Mouse (Mus musculus): ENCODE results near the gene D930007J09Rik. TPM values are rescaled to one million over a fixed set of nuclear protein-coding genes. Genes with fewer than 3 reads are reported as not detected.

Gene D930007J09Rik
- total RNA-seq, 2 experiments from 2014 or later = not detected

- no peak for ATAC-seq (replicated peaks; ENCODE audit: poor library complexity, severe bottlenecking)
Measured at GRCm38 (mm10) chr13:32823126-32823525, 20.5 kb upstream of the D930007J09Rik start.

DNA sequence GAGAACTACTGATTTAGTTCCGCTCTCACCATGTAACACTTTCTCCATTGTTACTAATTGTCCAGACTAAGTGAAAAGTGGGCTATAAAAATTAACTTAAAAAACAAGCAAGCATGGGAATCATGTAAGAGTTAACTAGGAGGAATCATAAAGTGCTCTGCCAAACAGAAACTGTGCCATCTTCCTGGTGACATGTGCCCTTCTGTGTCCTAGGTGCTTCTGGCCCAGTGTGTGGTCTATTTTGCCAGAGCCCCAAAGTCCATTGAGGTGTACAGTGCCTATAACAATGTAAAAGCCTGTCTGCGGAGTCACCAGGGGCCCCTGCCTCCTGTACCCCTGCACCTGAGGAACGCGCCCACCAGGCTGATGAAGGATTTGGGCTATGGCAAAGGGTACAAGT lies 19.0 kb upstream of the D930007J09Rik start:
- ATAC-seq (replicated peaks; ENCODE audit: poor library complexity, severe bottlenecking) = no peak

DNA sequence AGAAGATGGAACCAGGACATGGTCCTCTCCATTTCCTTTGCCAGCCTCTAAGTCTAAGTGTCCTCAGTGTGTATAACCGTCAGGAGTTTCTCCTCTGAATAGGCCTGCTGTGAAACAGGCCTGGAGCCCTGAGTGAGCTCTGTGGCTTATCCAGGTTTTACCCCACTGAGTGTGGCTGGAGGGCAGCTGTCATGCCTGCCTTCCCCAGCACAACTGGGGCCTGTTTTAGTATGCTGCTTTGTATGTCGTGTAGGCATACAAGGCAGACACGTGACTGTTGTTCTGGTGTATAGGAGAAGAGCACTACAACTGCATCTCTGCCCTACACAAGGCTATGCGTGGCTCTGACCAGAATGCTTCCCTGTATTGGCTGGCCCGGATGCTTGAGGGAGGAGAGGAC lies 17.3 kb upstream of the D930007J09Rik start:
- ATAC-seq (replicated peaks; ENCODE audit: poor library complexity, severe bottlenecking) = no peak

DNA sequence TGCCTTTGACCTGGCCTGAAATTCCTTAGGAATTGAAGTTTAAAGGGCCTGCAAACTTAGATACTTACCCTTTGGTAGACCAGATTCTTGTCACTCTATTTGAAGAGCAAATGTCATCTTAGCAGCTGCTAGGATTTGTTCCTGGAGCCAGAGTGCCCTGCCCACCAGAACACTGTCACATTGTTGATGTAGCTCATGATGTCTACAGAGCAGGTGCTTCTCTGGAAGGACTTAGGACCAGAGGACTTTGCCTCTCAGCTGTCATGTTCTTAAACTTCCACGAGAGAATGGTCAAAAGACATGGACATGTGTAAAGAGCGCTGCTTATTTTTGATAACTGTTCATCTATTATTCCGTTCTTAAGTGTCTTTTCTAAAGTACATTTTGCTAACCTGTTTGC lies 16.6 kb upstream of the D930007J09Rik start:
- ATAC-seq (replicated peaks; ENCODE audit: poor library complexity, severe bottlenecking) = no peak

- ATAC-seq (replicated peaks; ENCODE audit: poor library complexity, severe bottlenecking) = no peak
Measured at GRCm38 (mm10) chr13:32807624-32808023, 5.0 kb upstream of the D930007J09Rik start.

DNA sequence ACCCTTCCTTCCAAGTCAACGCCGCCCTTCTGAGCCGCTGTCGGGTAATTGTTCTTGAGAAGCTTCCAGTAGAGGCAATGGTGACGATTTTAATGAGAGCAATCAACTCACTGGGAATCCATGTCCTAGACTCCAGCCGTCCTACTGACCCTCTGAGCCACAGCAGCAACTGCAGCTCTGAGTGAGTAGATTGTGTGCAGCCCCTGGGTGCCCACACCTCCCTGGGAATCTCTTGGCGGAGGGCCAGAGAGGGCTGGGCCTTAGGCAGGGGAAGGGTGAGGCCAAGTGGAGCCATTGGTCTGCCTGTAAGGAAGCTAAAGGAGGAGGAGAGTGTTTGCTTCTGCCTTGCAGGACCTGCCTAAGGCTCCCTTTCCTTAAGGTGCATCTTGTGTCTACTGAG lies 4.2 kb upstream of the D930007J09Rik start:
- ATAC-seq (replicated peaks; ENCODE audit: poor library complexity, severe bottlenecking) = no peak

- ATAC-seq (replicated peaks; ENCODE audit: poor library complexity, severe bottlenecking) = no peak
Measured at GRCm38 (mm10) chr13:32803701-32804345, 1.2 kb upstream of the D930007J09Rik start.

DNA sequence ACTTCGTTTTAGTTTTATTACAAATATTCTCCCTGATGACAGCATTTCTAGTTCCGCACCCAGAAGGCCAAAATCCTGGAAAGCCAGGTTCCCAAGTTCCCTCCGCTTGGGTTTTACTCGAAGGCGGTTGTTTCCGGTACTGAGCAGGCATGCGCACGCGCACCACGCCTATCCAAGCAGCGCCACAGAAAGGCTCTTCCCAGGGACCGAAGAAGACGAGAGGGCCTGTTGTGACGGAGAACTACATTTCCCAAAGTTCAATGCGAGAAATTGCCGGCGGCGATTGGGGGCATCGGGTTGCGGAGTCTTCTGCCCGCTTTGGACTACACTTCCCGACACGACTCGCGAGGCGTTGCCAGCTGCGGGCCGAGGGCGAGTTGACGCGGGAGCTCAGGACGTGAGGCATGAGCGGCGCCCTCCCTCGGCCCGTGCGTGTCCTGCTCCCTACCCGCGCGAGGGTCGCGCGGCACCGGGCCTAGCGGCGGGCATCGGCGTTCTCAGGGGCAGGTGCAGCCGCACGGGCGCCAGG lies 892 bp downstream of the D930007J09Rik start, which contains the start of gene Wrnip1:
Gene Wrnip1, plus strand, starts transcription at position 346 of the 529 bp plus-strand sequence.
- ATAC-seq (replicated peaks; ENCODE audit: poor library complexity, severe bottlenecking) = peak; percentile 90

DNA sequence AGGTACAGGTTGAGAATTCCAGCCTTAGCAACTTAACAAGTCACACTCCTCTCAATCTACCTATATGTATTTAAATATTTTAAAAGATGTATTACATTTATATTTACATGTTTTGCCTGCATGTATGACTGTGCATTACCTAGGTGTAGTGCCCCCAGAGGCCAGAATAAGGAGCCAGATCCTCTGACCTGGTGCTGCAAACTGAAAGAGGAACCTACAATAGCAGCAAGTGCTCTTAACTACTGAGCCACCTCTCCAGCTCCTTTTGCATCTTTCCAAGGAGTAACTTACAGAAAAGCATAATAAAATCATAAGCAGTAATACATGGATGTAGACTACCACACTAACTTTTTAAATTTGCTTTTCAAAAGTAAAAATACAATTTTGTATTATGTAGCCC lies 1.8 kb downstream of the D930007J09Rik start:
- ATAC-seq (replicated peaks; ENCODE audit: poor library complexity, severe bottlenecking) = peak; percentile 61

DNA sequence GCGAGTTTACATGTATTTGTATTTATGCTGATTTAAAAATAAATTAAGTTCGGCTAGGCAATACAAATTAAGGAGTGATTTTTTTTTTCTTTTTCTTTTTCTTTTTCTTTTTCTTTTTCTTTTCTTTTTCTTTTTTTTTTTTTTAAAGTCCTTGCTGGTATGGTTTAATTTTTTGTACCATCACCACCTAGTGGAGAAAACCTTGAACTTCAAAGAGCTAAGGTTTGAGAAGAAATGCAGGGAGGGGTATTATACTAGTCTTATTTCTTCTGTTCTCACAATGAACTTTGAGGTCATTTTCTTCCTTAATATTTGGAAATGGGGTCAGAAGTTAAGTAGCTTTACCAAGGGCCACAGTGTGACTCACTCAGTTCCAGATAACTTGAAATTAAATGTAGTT lies 3.5 kb downstream of the D930007J09Rik start:
- ATAC-seq (replicated peaks; ENCODE audit: poor library complexity, severe bottlenecking) = no peak

GRCm38 (mm10) chr13:32797085-32797484 lies 5.6 kb downstream of the D930007J09Rik start:
- ATAC-seq (replicated peaks; ENCODE audit: poor library complexity, severe bottlenecking) = no peak

DNA sequence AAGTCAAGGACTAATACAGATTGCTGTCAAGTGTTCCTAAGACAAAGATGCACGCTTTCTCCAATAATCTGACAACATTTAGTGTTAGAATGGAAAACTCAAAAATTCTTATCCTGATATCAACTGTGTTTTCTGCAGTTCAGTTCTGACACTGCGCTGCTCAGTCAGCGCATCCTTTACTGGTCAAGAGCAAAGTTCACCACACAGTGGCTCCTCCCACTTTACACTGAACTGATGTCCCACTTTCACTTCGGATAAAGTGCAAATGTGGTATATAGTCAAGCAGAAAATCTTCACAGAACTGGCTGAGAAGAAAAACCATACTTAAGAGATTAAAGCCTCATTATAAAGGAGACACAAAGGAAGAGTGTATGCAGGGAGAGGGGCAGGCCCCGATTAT lies 7.5 kb downstream of the D930007J09Rik start:
- ATAC-seq (replicated peaks; ENCODE audit: poor library complexity, severe bottlenecking) = no peak

DNA sequence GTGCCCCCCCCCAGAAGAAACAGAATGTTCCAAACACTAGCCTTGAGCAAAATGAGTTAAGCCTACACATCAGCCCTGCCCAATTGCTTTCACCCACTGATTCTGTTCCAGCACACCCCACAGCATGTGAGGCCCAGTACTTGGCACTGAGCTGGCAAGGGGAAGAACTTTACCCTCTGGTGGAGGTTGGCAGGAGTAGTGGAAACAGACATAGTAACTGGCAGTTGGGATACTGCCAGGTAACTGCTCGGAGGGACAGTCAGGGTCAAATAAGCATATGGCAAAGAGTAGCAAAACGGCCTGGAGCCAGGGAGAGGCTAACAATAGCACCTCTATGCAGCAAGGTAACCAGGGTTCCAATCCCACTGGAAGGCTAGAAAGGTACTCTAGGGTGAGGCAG lies 8.0 kb downstream of the D930007J09Rik start:
- no peak for ATAC-seq (replicated peaks; ENCODE audit: poor library complexity, severe bottlenecking)

- no peak for ATAC-seq (replicated peaks; ENCODE audit: poor library complexity, severe bottlenecking)
Measured at GRCm38 (mm10) chr13:32789781-32790180, 12.9 kb downstream of the D930007J09Rik start.

GRCm38 (mm10) chr13:32787584-32787983 lies 15.1 kb downstream of the D930007J09Rik start:
- no peak for ATAC-seq (replicated peaks; ENCODE audit: poor library complexity, severe bottlenecking)

DNA sequence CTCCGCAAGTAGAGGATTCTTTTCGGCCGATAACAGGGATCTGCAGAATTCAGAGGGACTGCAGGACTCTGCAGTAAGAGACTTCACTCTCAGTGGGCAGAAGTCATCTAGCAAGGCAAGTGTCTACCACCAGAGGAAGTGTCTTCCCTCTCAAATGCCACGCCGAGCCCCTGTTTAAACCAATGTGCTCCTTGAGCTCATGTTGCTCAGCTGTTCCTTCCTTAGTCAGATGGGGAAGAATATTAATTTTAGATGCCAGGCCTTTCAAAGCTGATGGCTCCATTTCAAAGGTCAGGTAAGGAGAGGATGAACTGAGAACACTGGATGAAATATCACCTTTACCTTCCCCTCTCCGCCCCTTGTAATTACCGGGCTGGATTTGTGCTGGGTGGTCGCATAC lies 18.8 kb downstream of the D930007J09Rik start, which contains the start of gene Mylk4:
Gene Mylk4, minus strand, starts transcription at position 139 of the 400 bp plus-strand sequence.
- ATAC-seq (replicated peaks; ENCODE audit: poor library complexity, severe bottlenecking) = no peak

DNA sequence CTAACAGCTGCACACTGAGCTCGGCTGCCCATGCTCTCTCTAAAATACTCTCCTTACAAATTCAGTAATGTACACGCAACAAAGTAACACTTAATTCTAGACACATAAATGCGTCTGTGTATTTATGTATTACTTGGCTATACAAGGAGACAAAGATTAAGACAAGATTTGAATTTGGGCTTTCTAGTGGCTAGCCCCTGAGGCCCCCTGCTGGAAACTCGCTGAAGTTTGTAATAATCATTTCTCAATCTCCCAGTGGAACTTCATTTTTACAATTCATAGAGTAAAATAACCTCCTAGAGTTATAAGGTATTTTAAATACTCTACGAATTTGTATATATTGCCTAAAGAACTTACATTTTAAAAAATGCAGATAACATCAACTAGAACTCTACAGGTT lies 19.6 kb downstream of the D930007J09Rik start:
- no peak for ATAC-seq (replicated peaks; ENCODE audit: poor library complexity, severe bottlenecking)

GRCm38 (mm10) chr13:32778861-32779260 lies 23.8 kb downstream of the D930007J09Rik start:
- ATAC-seq (replicated peaks; ENCODE audit: poor library complexity, severe bottlenecking) = no peak

GRCm38 (mm10) chr13:32776350-32776749 lies 26.3 kb downstream of the D930007J09Rik start:
- no peak for ATAC-seq (replicated peaks; ENCODE audit: poor library complexity, severe bottlenecking)

DNA sequence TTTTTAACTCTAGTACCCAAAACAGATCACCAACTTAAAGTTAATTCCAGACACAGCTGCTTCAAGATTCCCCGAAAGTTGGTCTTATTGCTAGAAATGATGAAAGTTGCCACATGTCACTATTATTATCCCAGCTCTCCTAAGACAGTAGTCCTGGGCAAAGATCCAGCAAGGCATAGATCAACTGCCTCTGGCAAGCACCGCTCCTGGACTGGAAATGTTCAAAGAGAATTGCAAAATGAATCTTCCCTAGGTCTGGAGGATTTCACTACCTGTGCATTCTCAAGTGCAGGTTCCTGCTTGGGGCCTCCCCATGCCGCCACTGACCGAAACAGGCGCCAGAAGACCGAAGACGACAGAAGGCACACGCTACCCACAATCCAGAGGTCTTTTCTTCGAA lies 26.8 kb downstream of the D930007J09Rik start:
- no peak for ATAC-seq (replicated peaks; ENCODE audit: poor library complexity, severe bottlenecking)

DNA sequence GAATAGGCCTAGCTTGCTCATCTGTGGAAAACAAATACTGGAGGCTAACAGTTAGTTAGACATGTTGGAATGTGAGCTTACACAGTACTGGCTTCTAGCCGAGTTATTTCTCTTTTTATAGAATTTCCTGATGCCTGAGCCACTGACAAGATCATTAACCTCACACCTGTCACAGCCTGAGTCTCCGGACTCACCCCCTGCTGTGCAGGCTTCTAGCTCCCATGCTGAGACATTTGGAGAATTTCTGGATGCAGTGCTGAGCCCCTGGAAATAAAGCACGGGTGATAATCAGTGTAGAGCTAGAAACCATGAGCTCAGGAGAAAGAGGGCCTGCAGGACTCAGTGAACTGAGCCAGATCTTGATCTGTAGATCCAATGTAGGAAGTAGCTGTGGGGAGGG lies 32.7 kb downstream of the D930007J09Rik start:
- no peak for ATAC-seq (replicated peaks; ENCODE audit: poor library complexity, severe bottlenecking)

- ATAC-seq (replicated peaks; ENCODE audit: poor library complexity, severe bottlenecking) = no peak
Measured at GRCm38 (mm10) chr13:32768104-32768503, 34.5 kb downstream of the D930007J09Rik start.

Measured in granulocyte monocyte progenitor cell, adult 5-6 weeks (primary cell).